Mouse (Mus musculus) heart, adult 2 months (tissue): ENCODE data around the gene Cdkn2aipnl. TPM values are rescaled to one million over a fixed set of nuclear protein-coding genes. Genes with fewer than 3 reads are reported as not detected.
A peak's percentile ranks its signal among the peaks of the same experiment; 100 is the strongest.

Source experiments
- DNase-seq, 2 experiments: peaks; one replicate each; pipeline ENCODE4 v3.0.0; 2021
- H3K27ac ChIP-seq: fragments of 200-600 bp; 2 replicates; pipeline ENCODE4 v1.8.1; 2022
- H3K27me3 ChIP-seq: fragments of 200-500 bp; 2 replicates; pipeline ENCODE4 v1.6.1; 2012; ENCODE audit warnings: mild to moderate bottlenecking, low read length, inconsistent platforms, mixed read lengths; ENCODE audit not compliant: control insufficient read depth, insufficient read depth
- H3K36me3 ChIP-seq: fragments of 200-500 bp; 2 replicates; pipeline ENCODE4 v1.6.1; 2012; ENCODE audit warnings: low read length, inconsistent platforms; ENCODE audit not compliant: control insufficient read depth, insufficient read depth
- H3K4me1 ChIP-seq: fragments of 200-500 bp; 2 replicates; pipeline ENCODE4 v1.6.1; 2011; ENCODE audit warnings: low read length; ENCODE audit not compliant: control insufficient read depth, insufficient read depth
- H3K4me3 ChIP-seq: fragments of 200-600 bp; 2 replicates; pipeline ENCODE4 v1.8.1; 2022
- H3K79me2 ChIP-seq: fragments of 200-500 bp; replicated peaks from 2 replicates; pipeline ENCODE4 v1.6.1; 2012; ENCODE audit warnings: mild to moderate bottlenecking, inconsistent platforms, low read length, moderate library complexity, mixed read lengths; ENCODE audit not compliant: control insufficient read depth, insufficient read depth
- H3K9ac ChIP-seq: fragments of 200-500 bp; 2 replicates; pipeline ENCODE4 v1.6.1; 2012; ENCODE audit warnings: low read depth, mild to moderate bottlenecking, control low read depth, inconsistent platforms, low read length, mixed read lengths
- CTCF ChIP-seq: fragments of 200-600 bp; IDR thresholded peaks from 2 replicates; pipeline ENCODE4 v1.8.1; 2022; ENCODE audit warnings: antibody characterized with exemption, mild to moderate bottlenecking, moderate library complexity
- EP300 ChIP-seq: fragments of 200-500 bp; IDR thresholded peaks from 2 replicates; pipeline ENCODE4 v1.6.1; 2011; ENCODE audit warnings: low read depth, low read length, control low read depth; ENCODE audit not compliant: insufficient read depth
- POLR2A ChIP-seq: fragments of 200-500 bp; IDR thresholded peaks from 2 replicates; pipeline ENCODE4 v1.6.1; 2011; ENCODE audit warnings: mild to moderate bottlenecking, low read depth, low read length, control low read depth; ENCODE audit not compliant: insufficient read depth
- WGBS: fragments of 180-500 bp; shearing (Covaris S2); methylation state at CpG from one replicate; pipeline ENCODE4 v1.1.7; 2018; 5-methylcytosine and 5-hydroxymethylcytosine counted together
- intact Hi-C: fragments of 180-260 bp; cut with DNase I; formaldehyde crosslinking; loops from one replicate; pipeline ENCODE4 v1.15.1; 2025
- polyA plus RNA-seq: library from polyadenylated mRNA; depleted of rRNA; stranded (reverse); fragments of >200 nt; gene quantifications from 2 replicates; pipeline ENCODE4 v1.2.3, GENCODE M21; 2012
- total RNA-seq, 2 experiments: library from RNA; stranded (reverse); gene quantifications; 2 replicates each; pipeline ENCODE4 v1.2.3; 2021

Gene Cdkn2aipnl
- total and polyA plus RNA-seq, 3 experiments: 8.4 to 10.8 (median 10.2) TPM

- Histone ChIP-seq H3K27ac (no peak overlapping the region), H3K9ac (no peak overlapping the region), H3K27me3 (no peaks in the 10 kb centered on the region), H3K79me2 (no peaks in the 10 kb centered on the region), H3K4me3 (no peak overlapping the region), H3K4me1 (peaks cover 10% of the 10 kb centered on the region), H3K36me3 (no peaks in the 10 kb centered on the region)
- intact Hi-C loops: no loop called here
- TF ChIP-seq CTCF: no peak
- TF ChIP-seq EP300: no peak
- TF ChIP-seq POLR2A: no peak
- no peak for DNase-seq
- 69% methylated on average over 15 of the region's 15 CpGs for WGBS
Measured at GRCm38 (mm10) chr11:51942602-51943499, 24.6 kb upstream of the Cdkn2aipnl start.

GRCm38 (mm10) chr11:51943500-51943841, 24.0 kb upstream of the Cdkn2aipnl start:
- H3K27me3 ChIP-seq: no peaks in the 10 kb centered on the region
- no peak overlapping the region for H3K4me3 ChIP-seq
- TF ChIP-seq POLR2A (no peak), CTCF (no peak), EP300 (no peak)
- no peak for DNase-seq
- WGBS: 66% methylated on average over 6 of the region's 6 CpGs
- H3K4me1 ChIP-seq: peaks cover 10% of the 10 kb centered on the region
- no peak overlapping the region for H3K27ac ChIP-seq
- H3K36me3 ChIP-seq: no peaks in the 10 kb centered on the region
- no peaks in the 10 kb centered on the region for H3K79me2 ChIP-seq
- intact Hi-C loops: no loop called here
- no peak overlapping the region for H3K9ac ChIP-seq

GRCm38 (mm10) chr11:51944239-51944638, 23.2 kb upstream of the Cdkn2aipnl start:
- Histone ChIP-seq H3K27ac (no peak overlapping the region), H3K4me1 (peaks cover 8% of the 10 kb centered on the region), H3K36me3 (no peaks in the 10 kb centered on the region), H3K79me2 (no peaks in the 10 kb centered on the region), H3K27me3 (no peaks in the 10 kb centered on the region), H3K4me3 (no peak overlapping the region), H3K9ac (no peak overlapping the region)
- intact Hi-C loops: no loop called here
- TF ChIP-seq CTCF (no peak), EP300 (no peak), POLR2A (no peak)
- no peak for DNase-seq
- WGBS: 92% methylated on average over 3 of the region's 3 CpGs

GRCm38 (mm10) chr11:51945548-51945947, 21.9 kb upstream of the Cdkn2aipnl start:
- Histone ChIP-seq H3K4me1 (peaks cover 9% of the 10 kb centered on the region), H3K27ac (no peak overlapping the region), H3K4me3 (no peak overlapping the region), H3K9ac (no peak overlapping the region), H3K27me3 (no peaks in the 10 kb centered on the region), H3K79me2 (no peaks in the 10 kb centered on the region), H3K36me3 (no peaks in the 10 kb centered on the region)
- peak in 1 of 2 experiments; percentile 46 for DNase-seq
- WGBS: 13% methylated on average over 8 of the region's 8 CpGs
- intact Hi-C loops: no loop called here
- TF ChIP-seq POLR2A (no peak), CTCF (no peak), EP300 (no peak)

- Histone ChIP-seq H3K4me1 (peaks cover 7% of the 10 kb centered on the region), H3K9ac (no peak overlapping the region), H3K27me3 (no peaks in the 10 kb centered on the region), H3K36me3 (no peaks in the 10 kb centered on the region), H3K27ac (no peak overlapping the region), H3K79me2 (no peaks in the 10 kb centered on the region), H3K4me3 (no peak overlapping the region)
- no peak for DNase-seq
- WGBS: 77% methylated on average over 6 of the region's 6 CpGs
- no peak for TF ChIP-seq CTCF
- no peak for TF ChIP-seq EP300
- TF ChIP-seq POLR2A: no peak
- intact Hi-C loops: no loop called here
Measured at GRCm38 (mm10) chr11:51946144-51946543, 21.3 kb upstream of the Cdkn2aipnl start.

GRCm38 (mm10) chr11:51949155-51949840, 18.2 kb upstream of the Cdkn2aipnl start:
- TF ChIP-seq EP300: no peak
- no peak for TF ChIP-seq POLR2A
- TF ChIP-seq CTCF: no peak
- intact Hi-C loops: no loop called here
- Histone ChIP-seq H3K79me2 (no peaks in the 10 kb centered on the region), H3K9ac (no peak overlapping the region), H3K4me3 (no peak overlapping the region), H3K27ac (no peak overlapping the region), H3K4me1 (peaks cover 7% of the 10 kb centered on the region), H3K36me3 (no peaks in the 10 kb centered on the region), H3K27me3 (no peaks in the 10 kb centered on the region)
- WGBS: 45% methylated on average over 9 of the region's 9 CpGs
- no peak for DNase-seq
